Mouse (Mus musculus): ENCODE data around the gene Psmb5. TPM values are rescaled to one million over a fixed set of nuclear protein-coding genes. Genes with fewer than 3 reads are reported as not detected.

Gene Psmb5
- 193 and 266 TPM in 2 replicates for polyA plus RNA-seq (2012)

GRCm38 (mm10) chr14:54617897-54618365, at the start of gene Psmb5:
Gene Psmb5, minus strand, starts transcription at chr14:54618022.
- no peak for TF ChIP-seq GATA1 (IDR thresholded peaks at IDR 0.05; ENCODE audit: low read length)

GRCm38 (mm10) chr14:54664477-54665222, 46.8 kb upstream of the Psmb5 start:
- TF ChIP-seq GATA1 (IDR thresholded peaks at IDR 0.05; ENCODE audit: low read length), result no peak

GRCm38 (mm10) chr14:54660009-54660408, 42.2 kb upstream of the Psmb5 start:
- TF ChIP-seq GATA1 (IDR thresholded peaks at IDR 0.05; ENCODE audit: low read length), result no peak

GRCm38 (mm10) chr14:54653496-54653895, 35.7 kb upstream of the Psmb5 start:
- no peak for TF ChIP-seq GATA1 (IDR thresholded peaks at IDR 0.05; ENCODE audit: low read length)

- no peak for TF ChIP-seq GATA1 (IDR thresholded peaks at IDR 0.05; ENCODE audit: low read length)
These were observed 35.0 kb upstream of the Psmb5 start for GRCm38 (mm10) chr14:54652787-54653186.

- no peak for TF ChIP-seq GATA1 (IDR thresholded peaks at IDR 0.05; ENCODE audit: low read length)
These were observed 33.7 kb upstream of the Psmb5 start for GRCm38 (mm10) chr14:54651556-54651955.

GRCm38 (mm10) chr14:54650621-54651454, 33.0 kb upstream of the Psmb5 start:
- TF ChIP-seq GATA1 (IDR thresholded peaks at IDR 0.05; ENCODE audit: low read length), result no peak

- TF ChIP-seq GATA1 (IDR thresholded peaks at IDR 0.05; ENCODE audit: low read length), result peak; percentile 62
These were observed 30.1 kb upstream of the Psmb5 start for GRCm38 (mm10) chr14:54647900-54648299.

- TF ChIP-seq GATA1 (IDR thresholded peaks at IDR 0.05; ENCODE audit: low read length), result no peak
These were observed 29.2 kb upstream of the Psmb5 start for GRCm38 (mm10) chr14:54646898-54647636.

- TF ChIP-seq GATA1 (IDR thresholded peaks at IDR 0.05; ENCODE audit: low read length), result no peak
These were observed 28.6 kb upstream of the Psmb5 start for GRCm38 (mm10) chr14:54646455-54646854.

- TF ChIP-seq GATA1 (IDR thresholded peaks at IDR 0.05; ENCODE audit: low read length), result no peak
These were observed 26.5 kb upstream of the Psmb5 start for GRCm38 (mm10) chr14:54644294-54644693.

GRCm38 (mm10) chr14:54643011-54643410, 25.2 kb upstream of the Psmb5 start:
- TF ChIP-seq GATA1 (IDR thresholded peaks at IDR 0.05; ENCODE audit: low read length), result no peak

- no peak for TF ChIP-seq GATA1 (IDR thresholded peaks at IDR 0.05; ENCODE audit: low read length)
These were observed 24.6 kb upstream of the Psmb5 start for GRCm38 (mm10) chr14:54642224-54642944.

GRCm38 (mm10) chr14:54641305-54641969, 23.6 kb upstream of the Psmb5 start, which contains the start of gene Cdh24:
Gene Cdh24, minus strand, starts transcription at chr14:54641364.
- TF ChIP-seq GATA1 (IDR thresholded peaks at IDR 0.05; ENCODE audit: low read length), result no peak

GRCm38 (mm10) chr14:54640946-54641304, 23.1 kb upstream of the Psmb5 start, which contains the start of gene Gm17606:
Gene Gm17606, plus strand, starts transcription at chr14:54640952.
- TF ChIP-seq GATA1 (IDR thresholded peaks at IDR 0.05; ENCODE audit: low read length), result no peak
